Mouse (Mus musculus) frontal cortex, adult 2 months (tissue): ENCODE results near the gene Vav1. TPM values are rescaled to one million over a fixed set of nuclear protein-coding genes. Genes with fewer than 3 reads are reported as not detected.

ENCODE experiments used
- DNase-seq, 2 experiments: peaks; one replicate each; pipeline ENCODE4 v3.0.0; 2022; ENCODE audit warnings: low spot score in 1 of 2; ENCODE audit errors: extremely low spot score in 1 of 2
- polyA plus RNA-seq: library from polyadenylated mRNA; depleted of rRNA; stranded (reverse); fragments of >200 nt; gene quantifications from 2 replicates; pipeline ENCODE4 v1.2.3, GENCODE M21; 2012; rRNA removed

Gene Vav1
- polyA plus RNA-seq: 3.1 and 4.4 TPM in 2 replicates

DNA sequence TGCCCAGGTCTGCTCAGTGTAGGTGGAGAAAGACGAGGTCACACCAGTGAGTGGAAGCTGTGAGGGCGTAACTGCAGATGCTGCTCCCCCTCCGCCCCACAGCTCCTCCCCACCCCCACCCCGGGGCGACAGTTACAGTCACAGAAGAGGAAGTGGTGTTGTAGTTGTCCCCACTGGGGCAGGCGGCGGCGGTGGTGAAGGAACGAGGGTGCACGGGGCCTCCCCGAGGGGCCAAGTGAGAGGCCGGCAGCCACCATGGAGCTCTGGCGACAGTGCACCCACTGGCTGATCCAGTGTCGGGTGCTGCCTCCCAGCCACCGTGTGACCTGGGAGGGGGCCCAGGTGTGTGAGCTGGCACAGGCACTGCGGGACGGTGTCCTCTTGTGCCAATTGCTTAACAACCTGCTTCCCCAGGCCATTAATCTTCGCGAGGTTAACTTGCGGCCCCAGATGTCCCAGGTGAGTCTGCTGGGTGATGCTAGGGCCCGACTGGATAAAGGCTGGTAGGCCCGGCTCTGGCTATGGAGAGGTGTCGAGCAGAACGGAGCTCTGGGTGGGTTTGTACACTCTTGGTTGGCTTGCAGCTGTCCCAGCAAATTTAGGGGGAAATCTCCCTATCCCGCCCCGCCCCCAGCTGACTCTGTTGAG lies at the start of gene Vav1:
Vav1 (plus strand) TSS at position 158 of the 648 bp plus-strand sequence.
- no peak for DNase-seq

DNA sequence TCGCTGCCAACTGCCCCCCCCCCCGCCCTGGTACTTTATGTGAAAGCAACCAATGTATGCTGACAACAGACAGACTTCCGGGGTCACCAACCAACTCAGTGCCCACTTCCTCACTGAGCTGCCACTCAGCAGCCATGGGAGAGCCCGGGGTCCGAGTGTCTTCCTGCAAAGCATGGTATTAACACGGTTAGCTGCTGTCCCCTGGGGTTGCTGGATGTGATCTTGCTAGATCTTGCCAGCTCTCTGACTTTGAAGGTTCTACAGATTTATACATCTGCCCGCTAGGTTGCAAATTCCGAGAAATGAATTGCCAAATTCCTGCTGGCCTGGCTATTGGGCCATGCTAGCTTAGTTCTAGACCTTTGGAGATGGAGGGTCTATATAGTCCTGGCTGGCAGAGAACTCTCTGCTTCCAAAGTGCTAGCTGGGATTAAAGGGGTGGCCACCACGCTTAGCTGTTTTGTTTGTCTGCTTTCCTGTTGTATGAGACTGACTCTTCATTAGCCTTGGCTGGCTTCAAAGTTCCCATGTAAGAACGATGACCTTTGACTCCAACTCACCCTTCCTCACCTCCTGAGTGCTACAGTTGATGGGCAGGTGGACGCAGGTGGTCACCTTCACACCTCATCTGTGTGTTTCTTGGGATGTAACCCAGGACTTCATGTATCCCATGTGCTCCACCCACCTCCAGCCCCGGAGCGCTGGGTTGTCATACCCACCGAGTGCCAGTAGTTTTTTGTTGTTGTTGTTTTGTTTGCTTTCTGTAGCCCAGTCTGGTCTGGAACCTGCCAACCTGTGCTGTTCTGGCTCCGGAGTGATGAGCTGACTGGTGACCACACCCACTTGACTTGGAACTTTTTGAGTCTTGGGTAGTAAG lies 48.8 kb upstream of the Vav1 start:
- no peak for DNase-seq

DNA sequence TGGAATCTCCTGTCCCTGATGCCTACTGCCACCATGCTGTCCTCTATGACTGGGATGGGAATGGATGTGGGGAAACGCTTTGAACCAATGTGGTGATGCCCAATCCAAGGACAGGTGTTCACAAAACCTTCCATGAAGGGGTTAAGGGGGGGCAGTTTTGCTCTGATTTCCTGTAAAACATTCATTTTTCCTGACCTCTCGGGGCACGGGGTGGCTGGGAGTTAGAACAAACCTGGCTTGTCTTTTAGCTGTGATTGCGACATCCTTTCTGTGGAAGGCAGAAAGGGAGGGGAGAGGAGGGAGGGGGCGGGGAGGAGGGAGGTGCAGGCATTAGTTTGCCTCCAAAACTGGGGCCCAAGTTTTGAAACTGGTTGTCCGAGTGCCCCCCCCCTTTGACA lies 48.2 kb upstream of the Vav1 start:
- DNase-seq: no peak

DNA sequence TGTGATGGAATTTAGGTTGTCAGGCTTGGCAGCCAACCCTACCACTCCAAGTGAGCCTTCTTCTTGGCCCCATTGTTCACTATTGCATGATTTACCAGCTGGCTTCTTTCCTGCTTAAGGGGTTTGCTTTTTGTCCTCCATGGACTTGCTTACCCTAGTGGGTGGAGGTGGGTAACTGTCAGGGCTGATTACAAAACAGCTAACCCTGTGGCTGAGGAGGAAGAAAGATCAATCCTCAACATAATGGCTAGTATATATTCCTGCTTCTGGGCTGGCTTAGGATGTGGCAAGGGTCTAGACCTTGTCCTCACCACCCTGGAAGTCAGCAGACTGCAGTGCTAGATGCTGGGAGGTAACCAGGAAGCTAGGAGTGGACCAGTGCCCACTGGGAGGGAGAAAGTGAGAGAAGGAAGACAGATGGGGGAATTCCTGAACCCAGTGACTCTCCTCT lies 47.6 kb upstream of the Vav1 start:
- no peak for DNase-seq

DNA sequence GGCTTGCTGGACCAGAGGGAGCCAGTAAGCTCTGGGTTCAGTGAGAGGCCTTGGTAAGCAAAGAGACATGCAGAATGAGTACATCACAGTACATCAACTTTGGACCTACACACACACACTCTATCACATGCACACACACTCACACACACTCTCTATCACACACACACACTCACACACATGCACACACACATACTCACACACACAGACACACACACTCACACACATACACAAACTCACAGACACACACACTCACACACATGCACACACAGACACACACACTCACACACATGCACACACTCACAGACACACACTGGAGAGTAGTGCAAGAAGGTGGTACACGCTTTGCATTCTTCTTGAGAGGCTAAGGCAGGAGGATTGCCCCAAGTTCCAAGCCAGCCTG lies 46.7 kb upstream of the Vav1 start:
- no peak for DNase-seq

DNA sequence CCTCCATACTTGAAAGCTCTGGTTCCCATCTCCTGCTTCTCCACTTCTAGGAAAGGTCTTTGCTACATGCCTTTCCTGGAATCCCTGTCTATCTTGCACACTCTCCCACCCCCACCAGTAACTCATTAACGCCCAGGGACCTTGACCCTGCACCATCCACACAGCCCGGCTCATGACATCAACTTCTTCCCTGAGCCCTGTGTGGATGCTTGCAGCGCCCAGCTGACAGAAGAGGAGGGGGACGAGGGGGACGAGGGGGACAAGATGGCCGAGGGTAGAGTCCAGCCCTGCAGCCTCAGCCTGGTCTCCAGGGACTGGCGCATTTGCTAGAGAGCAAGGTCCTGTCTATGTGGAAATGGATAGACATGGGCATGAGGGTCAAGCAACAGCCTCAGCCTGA lies 45.9 kb upstream of the Vav1 start:
- DNase-seq: no peak

DNA sequence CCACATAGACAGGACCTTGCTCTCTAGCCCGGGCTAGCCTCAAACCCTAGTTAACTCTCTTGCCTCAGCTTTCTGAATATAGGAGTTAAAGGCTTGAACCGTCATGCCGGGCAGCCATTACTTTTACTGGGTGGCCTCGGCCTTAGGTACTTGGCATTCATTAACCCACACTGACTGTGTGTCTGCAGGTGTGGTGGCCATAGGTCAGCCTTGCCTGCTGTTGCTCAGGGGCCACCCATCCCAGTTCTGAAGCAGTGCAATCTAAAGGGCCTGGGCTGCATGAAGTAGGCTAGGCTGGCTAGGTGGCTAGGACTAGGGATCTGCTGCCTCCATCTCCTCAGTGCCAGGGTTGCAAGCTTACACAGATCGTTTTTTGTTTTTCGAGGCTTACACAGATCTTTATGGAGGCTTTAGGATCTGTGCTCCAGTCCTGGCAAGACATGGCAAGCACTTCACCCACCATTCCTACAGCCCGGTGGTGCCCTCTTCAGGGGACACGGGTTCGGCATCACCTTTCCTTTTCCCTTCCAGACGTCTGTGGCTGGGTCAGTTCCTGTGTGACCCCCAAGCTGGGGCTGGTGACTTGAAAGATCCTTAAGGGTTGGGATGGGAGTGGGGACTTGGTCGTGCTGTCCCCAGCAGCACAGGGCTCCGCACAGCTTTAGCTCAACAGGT lies 44.5 kb upstream of the Vav1 start:
- no peak for DNase-seq

DNA sequence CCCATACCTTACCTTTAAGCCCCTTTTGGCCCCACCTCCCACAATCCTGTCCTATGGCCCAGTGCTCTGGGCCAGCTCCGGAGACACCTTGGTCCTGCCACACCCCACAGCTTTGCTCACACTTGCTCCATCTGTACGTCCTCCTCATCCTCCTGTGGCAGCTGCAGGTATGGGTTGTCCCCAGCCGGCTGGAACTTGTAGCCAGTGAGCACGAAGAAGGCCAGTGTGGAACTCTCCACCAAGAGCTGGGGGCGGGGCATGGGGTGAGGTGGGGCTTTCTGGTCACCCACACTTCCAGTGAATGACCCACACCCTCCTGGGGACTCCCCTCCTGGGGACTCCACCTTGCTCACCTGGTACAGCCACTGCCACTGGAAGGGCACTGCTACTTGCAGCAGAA lies 43.1 kb upstream of the Vav1 start:
- DNase-seq: no peak

DNA sequence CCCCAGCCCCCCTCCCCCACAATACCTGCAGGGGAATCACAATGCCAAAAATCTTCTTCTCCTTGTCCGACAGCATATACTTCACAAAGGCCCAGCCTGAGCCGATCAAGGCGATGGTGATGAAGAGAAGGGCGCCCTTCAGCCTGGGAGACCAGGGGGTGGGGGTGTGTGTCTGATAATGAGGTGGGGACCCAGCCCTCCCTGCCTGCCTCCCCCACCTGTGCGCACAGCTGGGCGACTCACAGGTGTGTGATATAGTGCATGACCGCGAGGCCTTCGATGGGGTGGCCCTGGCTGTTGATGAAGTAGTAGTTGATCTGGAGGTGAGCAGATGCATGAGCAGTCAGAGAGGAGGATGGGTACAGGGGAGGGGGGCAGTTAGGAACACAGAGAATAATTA lies 41.7 kb upstream of the Vav1 start:
- no peak for DNase-seq

DNA sequence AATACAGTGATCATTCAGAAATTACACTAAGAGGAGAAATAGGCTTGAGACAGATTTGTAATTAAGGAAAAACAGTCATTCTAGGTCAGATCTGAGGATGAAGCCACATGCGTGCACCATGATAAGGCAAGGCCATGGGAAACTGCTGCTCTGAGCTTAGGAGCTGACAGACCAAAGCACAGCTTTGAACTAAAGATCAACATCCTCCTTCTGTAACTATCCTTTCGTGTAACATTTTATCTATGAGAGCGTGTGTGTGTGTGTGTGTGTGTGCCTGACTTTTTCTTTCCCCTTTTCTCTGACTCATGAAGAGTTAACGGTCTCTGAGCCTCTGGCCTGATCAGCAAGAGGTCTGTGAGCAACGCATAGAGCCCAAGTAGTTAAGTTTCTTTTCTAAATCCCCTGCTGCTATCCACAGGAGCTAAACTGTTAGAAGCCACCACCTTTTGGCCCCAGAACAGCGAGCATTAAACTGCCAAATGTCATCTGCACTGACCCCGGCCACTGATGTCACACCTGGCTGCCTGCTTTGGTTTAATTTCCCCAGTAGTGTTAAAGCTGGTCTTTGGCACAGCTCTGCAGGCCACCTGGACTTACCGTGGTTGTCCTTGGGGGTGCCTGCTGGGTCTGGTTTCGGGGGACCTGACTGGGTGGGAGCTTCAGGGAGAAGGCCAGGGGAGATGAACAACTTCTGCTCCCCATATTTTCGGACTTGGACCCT lies 35.1 kb upstream of the Vav1 start:
- DNase-seq: no peak

DNA sequence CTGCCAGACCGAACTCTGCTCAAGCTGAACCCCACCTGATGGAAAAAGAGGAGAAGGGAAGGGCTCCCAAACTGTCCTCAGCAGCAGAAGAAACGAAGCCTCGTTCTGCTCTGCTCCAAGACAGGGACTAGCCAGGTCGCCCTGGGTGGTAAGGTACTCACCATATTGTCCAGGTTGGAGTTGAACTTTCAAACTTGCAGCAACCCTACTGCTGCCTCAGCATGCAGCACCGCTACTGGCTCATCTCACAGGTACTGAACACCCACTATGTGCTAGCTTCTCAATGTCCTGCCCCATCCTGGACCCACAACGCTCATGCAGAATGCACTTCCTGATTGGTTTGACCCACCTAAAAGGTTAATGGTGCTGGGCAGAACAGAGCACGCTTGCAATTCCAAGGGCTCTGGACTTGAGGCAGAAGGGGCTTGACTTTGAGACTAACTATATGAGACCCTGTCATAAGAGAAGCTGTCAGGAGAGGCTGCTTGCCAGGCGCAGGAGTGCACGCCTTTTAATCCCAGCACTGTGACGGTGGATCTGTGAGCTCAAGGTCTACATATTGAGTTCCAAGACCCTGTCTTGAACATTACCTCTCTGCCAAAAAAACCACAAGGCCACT lies 33.5 kb upstream of the Vav1 start:
- DNase-seq: no peak

DNA sequence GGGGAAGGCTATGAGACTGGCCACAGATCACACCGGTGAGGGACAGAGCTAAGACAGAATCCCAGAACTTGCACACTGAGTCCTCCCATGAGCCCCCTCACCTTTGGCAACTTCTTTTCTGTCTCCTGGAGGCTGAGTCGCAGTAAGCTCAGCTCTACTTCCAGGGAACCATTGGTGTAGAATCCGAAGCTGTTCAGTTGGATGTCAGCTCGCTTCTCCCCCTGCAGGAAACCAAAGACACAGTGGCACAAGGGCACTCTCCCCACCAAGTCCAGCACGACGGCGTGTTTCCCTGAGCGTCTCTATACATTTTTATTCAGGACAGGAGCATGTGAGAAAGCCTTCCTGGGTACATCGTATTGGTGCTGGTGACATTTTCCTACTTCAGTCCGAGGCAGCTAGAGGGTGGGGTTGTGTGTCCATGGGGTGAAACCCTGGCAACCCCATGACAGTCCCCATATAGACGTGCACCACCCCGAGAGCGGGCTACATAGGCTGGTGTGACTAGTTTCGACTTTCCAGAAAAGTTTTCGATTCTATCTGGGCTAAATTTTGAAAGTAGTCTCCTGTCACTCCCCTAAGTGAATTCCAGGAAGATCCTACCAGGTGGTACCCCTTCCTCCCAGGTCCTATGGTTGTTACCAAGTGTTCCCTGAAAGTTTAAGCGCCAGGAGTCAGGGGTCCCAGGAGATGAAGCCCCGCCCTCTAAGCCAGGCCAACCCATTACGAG lies 32.1 kb upstream of the Vav1 start:
- DNase-seq: no peak

DNA sequence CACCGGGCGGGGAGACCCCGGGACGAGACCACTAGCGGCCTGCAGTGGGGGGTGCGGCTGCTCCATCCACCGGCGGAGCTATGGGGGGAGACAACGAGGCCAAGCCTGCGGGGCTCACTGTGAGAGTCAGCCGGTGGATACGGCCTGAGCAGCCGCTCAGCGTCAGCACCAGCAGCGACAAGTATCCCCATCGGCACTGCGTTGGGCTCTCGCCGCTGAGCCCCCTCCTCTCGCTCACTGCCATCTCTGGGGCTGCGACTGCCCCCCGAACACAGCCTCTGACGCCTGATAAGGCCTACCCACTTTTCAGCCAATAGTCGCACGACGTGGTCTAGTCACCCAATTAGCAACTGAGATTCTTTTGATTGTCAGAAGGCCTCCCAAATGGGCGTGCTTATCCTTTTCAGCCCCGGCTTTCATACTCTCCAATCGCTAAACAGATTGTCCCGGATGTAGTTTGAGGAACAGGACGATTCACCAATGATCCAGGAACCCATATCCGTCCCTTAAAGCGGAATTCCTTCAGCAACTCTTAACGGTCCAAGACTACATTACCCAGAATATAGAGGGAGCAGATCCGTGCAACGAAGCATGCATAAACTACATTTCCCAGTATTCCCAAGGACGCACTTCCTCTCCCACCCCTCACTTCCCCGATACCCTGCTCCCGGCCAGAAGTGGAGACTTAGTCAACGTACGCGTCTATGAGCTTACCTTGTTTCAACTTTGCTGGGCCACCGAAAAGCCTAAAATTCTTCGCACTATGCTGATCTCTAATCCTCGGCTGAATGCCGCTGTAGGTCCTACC lies 31.3 kb upstream of the Vav1 start:
- peak; percentile 98 to 99 for DNase-seq

DNA sequence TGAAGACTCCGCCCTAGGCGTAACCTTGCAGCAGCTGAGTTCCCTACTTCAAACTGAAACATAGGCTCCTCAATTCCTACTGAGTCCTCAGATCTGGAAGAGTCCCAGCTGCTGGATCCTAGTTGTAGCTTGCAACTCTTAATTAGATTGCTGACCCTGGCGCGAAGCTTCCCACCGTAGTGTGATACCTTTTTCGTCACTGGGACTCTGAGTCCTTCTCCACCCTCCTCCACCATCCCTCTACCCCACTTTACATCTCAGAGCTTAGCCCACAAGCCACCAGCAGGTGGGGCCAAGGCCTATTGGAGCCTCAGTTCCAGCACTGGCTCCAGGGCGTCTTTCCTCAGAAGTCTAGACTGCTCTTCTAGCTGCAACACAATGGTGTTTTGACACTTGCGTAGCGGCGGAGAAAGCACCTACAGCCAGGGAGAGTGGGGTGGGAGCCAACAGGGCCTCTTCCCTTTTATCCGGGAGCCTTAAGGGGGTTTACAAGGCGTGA lies 30.6 kb upstream of the Vav1 start, which contains the start of gene Gpr108:
Gpr108 (minus strand) TSS at position 246 of the 499 bp plus-strand sequence.
- peak; percentile 82 to 89 for DNase-seq

DNA sequence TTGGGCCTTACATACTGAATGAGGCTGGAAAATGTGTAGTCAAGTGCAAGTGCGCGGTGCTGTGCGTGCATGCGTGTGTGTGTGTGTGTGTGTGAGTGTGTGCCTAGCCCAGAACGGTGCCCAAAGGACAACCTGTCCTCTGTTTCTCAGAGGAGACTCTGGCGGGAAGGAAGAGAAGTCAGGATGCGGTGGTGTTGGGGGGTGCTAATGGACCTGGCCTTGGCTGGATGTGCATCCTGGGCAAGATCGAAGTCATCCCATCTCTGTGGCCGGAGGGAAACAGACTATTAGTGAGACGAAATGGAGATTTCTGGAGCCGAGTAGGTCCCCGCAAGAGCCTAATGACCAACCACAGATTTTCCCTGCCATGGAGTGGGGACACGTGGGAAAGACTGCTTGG lies 30.1 kb upstream of the Vav1 start:
- peak in 1 of 2 experiments; percentile 7 for DNase-seq

DNA sequence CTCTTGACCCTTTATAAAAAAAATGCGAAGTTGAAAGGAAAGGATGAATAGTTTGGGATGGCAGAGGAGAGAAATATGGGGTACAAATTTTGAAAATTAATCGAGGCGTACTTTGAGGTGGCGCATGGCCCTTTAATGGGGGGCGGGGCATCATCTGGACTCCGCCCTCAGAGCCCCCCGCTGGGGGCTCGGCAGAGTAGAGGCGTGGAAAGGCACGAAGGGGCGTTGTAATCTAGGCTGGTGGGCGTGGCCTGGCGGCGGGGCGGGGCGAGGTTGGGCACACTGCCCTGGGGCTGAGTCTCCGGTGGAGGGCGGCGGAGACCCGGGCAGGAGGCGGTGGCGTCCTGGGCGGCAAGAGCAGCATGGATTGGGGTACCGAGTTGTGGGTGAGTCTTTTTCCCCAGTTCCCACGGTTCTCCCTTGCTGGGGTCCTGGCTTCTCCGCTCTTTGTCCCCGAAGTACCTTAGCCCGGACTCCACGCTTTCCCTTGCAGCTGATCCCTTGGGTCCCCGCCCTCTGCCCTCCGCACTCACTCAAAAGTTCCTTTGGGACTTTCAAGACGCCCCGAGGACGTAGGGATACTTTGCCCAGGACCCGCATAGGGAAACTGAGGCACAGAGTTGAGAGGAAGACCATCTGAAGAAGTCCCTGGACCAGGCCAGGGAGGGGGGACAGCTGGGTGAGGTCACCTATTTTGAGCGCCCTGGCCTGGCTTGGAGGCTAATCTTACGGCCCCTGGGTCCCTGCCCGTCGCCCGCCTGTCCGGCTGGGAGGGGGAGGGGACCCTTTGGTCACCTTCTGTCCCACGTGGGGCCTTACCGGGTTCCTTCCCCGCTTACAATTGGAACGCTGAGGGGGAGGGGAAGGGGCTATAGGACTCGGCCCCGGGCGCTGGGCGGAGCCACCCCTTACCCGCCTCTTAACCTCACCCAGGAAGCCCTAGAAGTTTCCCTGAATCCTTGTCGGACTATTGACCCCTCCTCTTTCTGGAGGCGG lies 29.4 kb upstream of the Vav1 start, which contains the start of gene Trip10:
Trip10 (plus strand) TSS at position 270 of the 996 bp plus-strand sequence.
- DNase-seq: peak; percentile 54 to 88

DNA sequence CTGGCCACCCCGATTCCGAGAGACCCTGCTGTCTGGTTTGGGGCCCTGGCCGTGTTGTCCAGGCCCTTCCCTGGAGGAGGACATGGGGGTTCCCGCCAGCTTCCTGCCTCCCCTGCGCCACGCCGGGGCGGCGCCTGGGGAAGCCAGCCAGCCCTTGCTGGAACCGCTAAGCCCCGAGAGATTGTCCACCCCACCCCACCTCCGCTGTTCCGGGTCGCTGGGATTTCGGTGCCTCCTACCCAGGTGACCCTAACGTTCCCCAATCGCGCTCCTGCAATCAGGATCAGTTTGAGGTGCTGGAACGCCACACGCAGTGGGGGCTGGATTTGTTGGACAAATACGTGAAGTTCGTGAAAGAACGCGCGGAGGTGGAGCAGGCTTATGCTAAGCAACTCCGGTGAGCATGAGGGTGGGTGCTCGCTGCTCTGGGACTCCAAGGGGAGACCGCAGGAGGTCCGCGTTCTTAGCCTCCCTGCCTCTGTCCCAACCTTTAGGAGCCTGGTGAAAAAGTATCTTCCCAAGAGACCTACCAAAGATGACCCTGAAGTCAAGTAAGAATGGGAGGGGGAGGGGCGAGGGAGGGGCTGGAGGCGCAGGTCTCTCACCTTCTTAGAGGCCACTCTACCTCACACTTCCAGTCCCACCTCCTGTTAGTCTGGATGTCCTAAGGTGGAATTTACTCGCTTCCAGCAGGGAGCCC lies 28.3 kb upstream of the Vav1 start:
- DNase-seq: peak in 1 of 2 experiments; percentile 26
